Mouse (Mus musculus): ENCODE data around the gene Nubp2. TPM values are rescaled to one million over a fixed set of nuclear protein-coding genes. Genes with fewer than 3 reads are reported as not detected.
A peak's percentile ranks its signal among the peaks of the same experiment; 100 is the strongest.

Nubp2 gene
- polyA plus RNA-seq, 1 experiment from 2014 or later, result 71.1 TPM

- peaks cover 31% of the 10 kb centered on the region for H3K4me1 ChIP-seq (replicated peaks; ENCODE audit: control insufficient read depth, insufficient read depth, low read length)
- H3K27me3 ChIP-seq (replicated peaks; ENCODE audit: control insufficient read depth, insufficient read depth, low read length), result no peaks in the 10 kb centered on the region
- ATAC-seq, result no peak
- H3K9ac ChIP-seq (replicated peaks; ENCODE audit: low read depth, low read length), result peak overlapping the region; percentile 84
- 9% methylated on average over 23 of the region's 23 CpGs for whole genome bisulfite sequencing
- peak overlapping the region; percentile 92 for H3K4me2 ChIP-seq (ENCODE audit: low read length)
- H3K27ac ChIP-seq (ENCODE audit: low read length), result peak overlapping the region; percentile 77
- peak overlapping the region; percentile 87 for H3K4me3 ChIP-seq (replicated peaks; ENCODE audit: low read length)
- H3K36me3 ChIP-seq (ENCODE audit: control insufficient read depth, insufficient read depth), result peaks cover 25% of the 10 kb centered on the region
- no peaks in the 10 kb centered on the region for H3K9me3 ChIP-seq (ENCODE audit: control insufficient read depth, low read length)
Measured at GRCm38 (mm10) chr17:24895571-24896240, 9.6 kb upstream of the Nubp2 start.

GRCm38 (mm10) chr17:24894995-24895547 is 8.9 kb upstream of the Nubp2 start, which contains the start of the genes Eme2 and Mrps34:
Eme2 (minus strand) TSS chr17:24895087.
Mrps34 (plus strand) TSS chr17:24895116.
- H3K27me3 ChIP-seq (replicated peaks; ENCODE audit: control insufficient read depth, insufficient read depth, low read length), result no peaks in the 10 kb centered on the region
- no peaks in the 10 kb centered on the region for H3K9me3 ChIP-seq (ENCODE audit: control insufficient read depth, low read length)
- ATAC-seq, result peak; percentile 60
- WGBS, result under 1% methylated on average over 62 of the region's 62 CpGs
- peaks cover 31% of the 10 kb centered on the region for H3K4me1 ChIP-seq (replicated peaks; ENCODE audit: control insufficient read depth, insufficient read depth, low read length)
- H3K27ac ChIP-seq (ENCODE audit: low read length), result peak within 1 kb of the TSS; percentile 77
- peaks cover 28% of the 10 kb centered on the region for H3K36me3 ChIP-seq (ENCODE audit: control insufficient read depth, insufficient read depth)
- H3K9ac ChIP-seq (replicated peaks; ENCODE audit: low read depth, low read length), result peak within 1 kb of the TSS; percentile 84
- H3K4me3 ChIP-seq (replicated peaks; ENCODE audit: low read length), result peak within 1 kb of the TSS; percentile 87
- H3K4me2 ChIP-seq (ENCODE audit: low read length), result peak within 1 kb of the TSS; percentile 92

GRCm38 (mm10) chr17:24894061-24894994 is 8.2 kb upstream of the Nubp2 start:
- Histone ChIP-seq H3K27ac (ENCODE audit: low read length) (peak overlapping the region; percentile 77), H3K4me3 (replicated peaks; ENCODE audit: low read length) (peak overlapping the region; percentile 87), H3K4me1 (replicated peaks; ENCODE audit: control insufficient read depth, insufficient read depth, low read length) (peaks cover 31% of the 10 kb centered on the region), H3K9ac (replicated peaks; ENCODE audit: low read depth, low read length) (peak overlapping the region; percentile 84), H3K27me3 (replicated peaks; ENCODE audit: control insufficient read depth, insufficient read depth, low read length) (no peaks in the 10 kb centered on the region), H3K9me3 (ENCODE audit: control insufficient read depth, low read length) (no peaks in the 10 kb centered on the region), H3K36me3 (ENCODE audit: control insufficient read depth, insufficient read depth) (peaks cover 29% of the 10 kb centered on the region), H3K4me2 (ENCODE audit: low read length) (peak overlapping the region; percentile 92)
- no peak for ATAC-seq
- WGBS, result 11% methylated on average over 31 of the region's 31 CpGs

GRCm38 (mm10) chr17:24893276-24893675 is 7.1 kb upstream of the Nubp2 start:
- peaks cover 31% of the 10 kb centered on the region for H3K4me1 ChIP-seq (replicated peaks; ENCODE audit: control insufficient read depth, insufficient read depth, low read length)
- 98% methylated on average over 2 of the region's 2 CpGs for WGBS
- H3K36me3 ChIP-seq (ENCODE audit: control insufficient read depth, insufficient read depth), result peaks cover 22% of the 10 kb centered on the region
- H3K27ac ChIP-seq (ENCODE audit: low read length), result no peak overlapping the region
- no peak overlapping the region for H3K4me3 ChIP-seq (replicated peaks; ENCODE audit: low read length)
- H3K4me2 ChIP-seq (ENCODE audit: low read length), result no peak overlapping the region
- H3K9me3 ChIP-seq (ENCODE audit: control insufficient read depth, low read length), result no peaks in the 10 kb centered on the region
- no peak for ATAC-seq
- no peak overlapping the region for H3K9ac ChIP-seq (replicated peaks; ENCODE audit: low read depth, low read length)
- no peaks in the 10 kb centered on the region for H3K27me3 ChIP-seq (replicated peaks; ENCODE audit: control insufficient read depth, insufficient read depth, low read length)

GRCm38 (mm10) chr17:24892785-24893184 is 6.6 kb upstream of the Nubp2 start:
- Histone ChIP-seq H3K4me2 (ENCODE audit: low read length) (no peak overlapping the region), H3K36me3 (ENCODE audit: control insufficient read depth, insufficient read depth) (peaks cover 22% of the 10 kb centered on the region), H3K4me3 (replicated peaks; ENCODE audit: low read length) (no peak overlapping the region), H3K27ac (ENCODE audit: low read length) (no peak overlapping the region), H3K9ac (replicated peaks; ENCODE audit: low read depth, low read length) (no peak overlapping the region), H3K9me3 (ENCODE audit: control insufficient read depth, low read length) (no peaks in the 10 kb centered on the region), H3K27me3 (replicated peaks; ENCODE audit: control insufficient read depth, insufficient read depth, low read length) (no peaks in the 10 kb centered on the region), H3K4me1 (replicated peaks; ENCODE audit: control insufficient read depth, insufficient read depth, low read length) (peaks cover 34% of the 10 kb centered on the region)
- ATAC-seq, result no peak
- 87% methylated on average over 12 of the region's 12 CpGs for WGBS

- Histone ChIP-seq H3K4me2 (ENCODE audit: low read length) (no peak overlapping the region), H3K9me3 (ENCODE audit: control insufficient read depth, low read length) (no peaks in the 10 kb centered on the region), H3K27me3 (replicated peaks; ENCODE audit: control insufficient read depth, insufficient read depth, low read length) (no peaks in the 10 kb centered on the region), H3K4me1 (replicated peaks; ENCODE audit: control insufficient read depth, insufficient read depth, low read length) (peaks cover 31% of the 10 kb centered on the region), H3K4me3 (replicated peaks; ENCODE audit: low read length) (no peak overlapping the region), H3K27ac (ENCODE audit: low read length) (no peak overlapping the region), H3K9ac (replicated peaks; ENCODE audit: low read depth, low read length) (no peak overlapping the region), H3K36me3 (ENCODE audit: control insufficient read depth, insufficient read depth) (peaks cover 22% of the 10 kb centered on the region)
- ATAC-seq, result no peak
- WGBS, result 84% methylated on average over 13 of the region's 13 CpGs
Measured at GRCm38 (mm10) chr17:24891321-24891720, 5.2 kb upstream of the Nubp2 start.

- peaks cover 22% of the 10 kb centered on the region for H3K36me3 ChIP-seq (ENCODE audit: control insufficient read depth, insufficient read depth)
- WGBS, result 86% methylated on average over 19 of the region's 19 CpGs
Measured at GRCm38 (mm10) chr17:24890151-24891092, 4.3 kb upstream of the Nubp2 start.

DNA sequence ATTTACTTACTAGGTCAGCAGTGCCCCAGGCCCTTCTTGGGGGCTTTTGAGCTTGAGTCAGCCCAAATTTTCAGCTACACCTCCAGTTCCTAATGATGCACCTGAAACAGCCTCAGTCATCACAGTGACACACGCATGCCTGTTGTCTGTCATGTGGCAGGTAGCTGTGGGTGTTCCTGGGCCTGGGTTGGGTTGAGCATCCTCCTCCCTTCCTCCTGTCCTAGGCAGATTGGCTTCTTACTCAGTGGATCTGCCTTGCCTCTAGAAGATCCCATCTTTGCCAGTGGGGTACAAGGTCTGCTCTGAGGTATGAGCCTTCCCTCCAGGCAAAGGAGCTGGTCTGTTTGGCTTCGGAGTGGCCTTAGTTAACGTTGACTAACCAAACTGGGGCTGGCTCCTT is 2.7 kb upstream of the Nubp2 start:
- H3K27ac ChIP-seq (ENCODE audit: low read length), result no peak overlapping the region
- H3K4me1 ChIP-seq (replicated peaks; ENCODE audit: control insufficient read depth, insufficient read depth, low read length), result peaks cover 26% of the 10 kb centered on the region
- no peak overlapping the region for H3K9ac ChIP-seq (replicated peaks; ENCODE audit: low read depth, low read length)
- H3K27me3 ChIP-seq (replicated peaks; ENCODE audit: control insufficient read depth, insufficient read depth, low read length), result no peaks in the 10 kb centered on the region
- H3K4me3 ChIP-seq (replicated peaks; ENCODE audit: low read length), result no peak overlapping the region
- H3K9me3 ChIP-seq (ENCODE audit: control insufficient read depth, low read length), result no peaks in the 10 kb centered on the region
- H3K36me3 ChIP-seq (ENCODE audit: control insufficient read depth, insufficient read depth), result peaks cover 22% of the 10 kb centered on the region
- no peak overlapping the region for H3K4me2 ChIP-seq (ENCODE audit: low read length)
- 92% methylated on average over 3 of the region's 3 CpGs for WGBS
- ATAC-seq, result no peak

More at GRCm38 (mm10) chr17:24890151-24891092, 4.3 kb upstream of the Nubp2 start:
- H3K27me3 ChIP-seq (replicated peaks; ENCODE audit: control insufficient read depth, insufficient read depth, low read length), result no peaks in the 10 kb centered on the region
- no peak overlapping the region for H3K9ac ChIP-seq (replicated peaks; ENCODE audit: low read depth, low read length)
- no peaks in the 10 kb centered on the region for H3K9me3 ChIP-seq (ENCODE audit: control insufficient read depth, low read length)
- ATAC-seq, result no peak
- H3K4me2 ChIP-seq (ENCODE audit: low read length), result no peak overlapping the region
- H3K27ac ChIP-seq (ENCODE audit: low read length), result no peak overlapping the region
- no peak overlapping the region for H3K4me3 ChIP-seq (replicated peaks; ENCODE audit: low read length)
- H3K4me1 ChIP-seq (replicated peaks; ENCODE audit: control insufficient read depth, insufficient read depth, low read length), result peaks cover 28% of the 10 kb centered on the region
